Mouse (Mus musculus) CH12.LX (cell line): ENCODE measurements around the gene Atg10.

Experiments
- CTCF ChIP-seq, 2 experiments: IDR thresholded peaks in 1 of 2; conservative IDR thresholded peaks in 1 of 2; 2 replicates each; pipeline ENCODE4 v1.5.1; 2011 to 2012; ENCODE audit warnings: low read depth in 2 of 2, low read length in 2 of 2, improper control_type of control experiment in 1 of 2, inconsistent platforms in 1 of 2, mild to moderate bottlenecking in 1 of 2, moderate library complexity in 1 of 2
- GABPA ChIP-seq: IDR thresholded peaks from 2 replicates; pipeline ENCODE4 v1.6.1; 2012; ENCODE audit warnings: low read depth, low read length, improper control_type of control experiment, inconsistent platforms; ENCODE audit not compliant: insufficient replicate concordance
- JUND ChIP-seq: conservative IDR thresholded peaks from 2 replicates; pipeline ENCODE4 v1.6.1; 2011; ENCODE audit warnings: low read depth, low read length, improper control_type of control experiment
- MAZ ChIP-seq: IDR thresholded peaks from 2 replicates; pipeline ENCODE4 v1.6.1; 2012; ENCODE audit warnings: low read depth, mild to moderate bottlenecking, inconsistent platforms, low read length, improper control_type of control experiment, moderate library complexity
- MYC ChIP-seq: IDR thresholded peaks from 2 replicates; pipeline ENCODE4 v1.6.1; 2011; ENCODE audit warnings: low read depth, mild to moderate bottlenecking, improper control_type of control experiment, low read length
- POLR2A ChIP-seq: IDR thresholded peaks from 2 replicates; pipeline ENCODE4 v1.6.1; 2011; ENCODE audit warnings: low read depth, mild to moderate bottlenecking, improper control_type of control experiment, low read length
- USF1 ChIP-seq: IDR thresholded peaks from 2 replicates; pipeline ENCODE4 v1.6.1; 2014; ENCODE audit warnings: low read depth, mild to moderate bottlenecking, inconsistent platforms, low read length, improper control_type of control experiment

DNA sequence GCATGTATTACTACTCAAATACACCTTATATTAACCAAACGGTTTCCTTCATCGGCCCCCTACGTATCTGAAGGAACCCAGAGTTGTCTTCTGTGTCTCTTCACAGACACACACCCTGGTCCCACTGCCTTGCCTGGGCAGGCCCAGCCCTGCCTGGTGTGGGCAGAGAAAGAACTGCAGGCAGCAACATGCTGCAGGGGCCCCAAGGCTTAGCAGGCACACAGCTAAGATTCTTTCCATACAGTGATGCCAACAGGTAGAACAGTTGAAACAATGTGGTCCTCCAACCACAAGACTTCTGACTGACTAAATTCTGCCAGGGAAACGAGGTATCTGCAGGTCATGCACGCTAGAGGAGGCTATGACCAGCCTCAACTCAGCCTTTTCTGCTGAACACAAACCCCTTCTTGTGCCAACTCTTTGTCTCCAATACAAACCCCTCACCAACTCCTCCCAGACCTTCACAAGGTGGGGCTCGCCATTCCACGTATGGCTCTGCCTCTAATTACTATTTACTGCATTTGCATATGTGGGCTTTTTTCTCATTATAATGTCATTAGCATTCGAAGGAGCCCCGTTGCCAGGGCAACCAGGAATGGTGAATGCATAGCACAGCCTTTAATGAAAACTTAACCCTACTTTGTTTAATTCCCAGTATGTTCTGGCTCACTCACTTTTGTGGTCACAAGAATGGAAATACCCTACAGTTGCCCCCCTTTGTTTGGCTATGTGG lies 45.2 kb downstream of the Atg10 start:
- TF ChIP-seq CTCF (conservative IDR thresholded peaks at IDR 0.05 in 1 of 2, IDR thresholded peaks at IDR 0.05 in 1 of 2; ENCODE audit: low read depth in 2 of 2, low read length in 2 of 2), result peak in 1 of 2 experiments; percentile 17; a peak in 1 of 4 replicates
- TF ChIP-seq JUND, result no peak
- TF ChIP-seq USF1, result no peak
- TF ChIP-seq MYC, result no peak
- no peak for TF ChIP-seq GABPA
- no peak for TF ChIP-seq POLR2A
- TF ChIP-seq MAZ, result no peak
